Mouse (Mus musculus): ENCODE results near the gene Elac2.
A peak's percentile ranks its signal among the peaks of the same experiment; 100 is the strongest.

Gene Elac2

DNA sequence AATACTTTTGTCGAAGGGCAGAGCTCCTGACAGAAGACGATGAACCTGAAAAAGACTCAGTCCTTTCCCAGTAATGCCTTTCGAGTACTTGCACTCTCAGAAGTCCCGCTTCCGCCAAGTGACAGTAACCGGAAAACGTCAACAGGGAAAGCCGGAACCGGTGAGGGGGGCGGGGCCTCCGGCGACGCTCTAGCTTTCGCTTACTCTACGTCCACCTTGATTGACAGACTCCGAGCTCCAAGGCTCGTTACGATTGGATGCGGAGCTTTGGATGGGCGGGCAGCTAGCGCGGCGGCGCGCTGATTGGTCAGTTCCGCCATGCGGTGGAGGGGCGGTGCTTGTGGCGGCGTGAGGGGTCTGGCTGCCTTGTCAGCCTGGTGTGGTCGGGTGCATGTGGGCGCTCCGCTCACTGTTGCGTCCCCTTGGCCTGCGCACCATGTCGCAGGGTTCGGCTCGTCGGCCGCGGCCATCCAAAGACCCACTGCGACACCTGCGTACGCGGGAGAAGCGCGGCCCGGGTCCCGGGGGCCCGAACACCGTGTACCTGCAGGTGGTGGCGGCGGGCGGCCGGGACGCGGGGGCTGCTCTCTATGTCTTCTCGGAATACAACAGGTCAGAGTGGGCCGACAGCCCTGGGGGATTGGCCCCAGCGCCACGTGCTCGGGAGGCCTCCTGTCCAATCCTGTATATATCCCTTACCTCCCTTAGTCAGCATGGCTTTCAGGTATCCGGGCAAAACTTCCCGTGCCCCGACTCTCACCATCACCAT, at the start of gene Elac2:
Gene Elac2 (plus strand): TSS at position 319 of the 769 bp plus-strand sequence.
- peak; percentile 98 for DNase-seq

DNA sequence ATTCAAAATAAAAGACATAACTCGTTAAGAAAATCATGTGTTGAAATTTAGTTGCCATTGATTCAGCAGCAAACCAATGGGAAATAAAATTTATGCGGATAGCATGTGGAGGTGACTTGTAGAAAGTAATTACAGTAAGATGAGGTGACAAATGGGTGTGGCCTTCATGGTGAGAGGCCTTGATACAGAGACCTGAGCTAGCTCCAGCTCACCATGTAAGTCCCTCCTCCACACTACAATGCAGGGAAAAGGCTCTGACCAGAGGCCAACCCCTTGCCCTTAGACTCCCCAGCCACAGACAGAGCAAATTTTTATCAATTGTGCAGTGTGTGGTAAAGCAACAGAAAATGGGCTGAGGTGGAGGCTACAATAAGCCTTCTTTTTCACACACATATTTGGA, 49.7 kb upstream of the Elac2 start:
- no peak for DNase-seq

- DNase-seq: peak in 1 of 2 experiments; percentile 10
Observed at GRCm38 (mm10) chr11:64931060-64931770, 47.6 kb upstream of the Elac2 start.

GRCm38 (mm10) chr11:64937226-64937625, 41.6 kb upstream of the Elac2 start:
- DNase-seq: no peak

DNA sequence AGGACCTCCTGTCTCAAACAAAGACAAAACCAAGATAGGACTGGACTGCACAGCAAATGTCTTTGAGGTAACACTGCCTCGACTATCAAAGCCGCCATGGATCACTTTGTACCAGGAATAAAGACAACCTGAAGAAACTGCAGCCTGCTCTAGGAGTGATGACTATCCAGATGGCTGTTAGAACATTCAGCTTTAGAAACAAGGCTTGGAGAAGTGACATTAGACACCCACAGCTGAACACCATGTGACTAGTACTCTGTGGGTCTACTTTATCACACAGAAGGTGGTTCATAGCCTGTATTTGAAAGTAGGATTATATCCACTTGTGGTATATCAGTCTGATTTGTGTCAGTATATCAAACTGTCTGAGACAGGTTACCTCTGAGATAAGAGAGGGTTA, 37.6 kb upstream of the Elac2 start:
- DNase-seq: no peak

- DNase-seq: no peak
Observed at GRCm38 (mm10) chr11:64949782-64950181, 29.1 kb upstream of the Elac2 start.

GRCm38 (mm10) chr11:64956962-64957729, 21.7 kb upstream of the Elac2 start:
- peak in 1 of 2 experiments; percentile 18 for DNase-seq

DNA sequence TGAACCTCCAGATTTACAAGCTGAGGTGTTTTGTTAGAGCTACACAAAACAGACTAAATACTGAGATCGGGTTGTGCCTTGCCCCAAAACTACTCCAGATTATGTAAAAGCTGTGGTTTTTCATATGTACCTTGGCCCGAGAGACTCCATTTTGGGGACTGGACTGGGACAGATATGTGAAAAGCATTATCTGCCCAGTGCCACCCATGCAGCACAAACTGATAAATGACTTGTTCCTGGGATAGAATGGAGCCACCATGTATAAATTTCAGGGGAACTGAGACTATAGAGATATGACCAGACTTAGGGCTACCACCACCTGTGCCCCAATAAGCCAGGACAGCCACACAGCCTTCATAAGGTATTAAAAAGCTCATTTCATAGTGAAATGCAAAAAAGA, 16.2 kb upstream of the Elac2 start:
- no peak for DNase-seq

DNA sequence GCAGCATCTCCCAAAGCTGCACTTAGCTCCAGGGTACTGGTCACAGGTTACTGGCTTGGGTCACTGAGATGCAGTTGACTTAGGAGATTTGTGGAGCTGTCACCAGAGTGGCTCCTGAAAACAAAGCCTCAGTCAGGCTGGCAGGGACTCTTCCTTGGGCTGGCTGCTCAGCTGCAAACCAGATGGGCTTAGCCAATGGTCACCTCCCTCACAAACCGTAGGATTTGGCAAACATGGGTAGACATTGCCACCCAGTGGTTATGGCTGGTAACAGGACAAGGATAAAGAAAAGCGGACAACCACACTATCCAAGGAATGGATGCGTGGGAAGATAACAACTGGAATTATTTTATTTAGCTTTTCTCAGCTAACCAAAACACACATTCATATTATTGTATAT, 10.3 kb upstream of the Elac2 start:
- DNase-seq: peak; percentile 90

DNA sequence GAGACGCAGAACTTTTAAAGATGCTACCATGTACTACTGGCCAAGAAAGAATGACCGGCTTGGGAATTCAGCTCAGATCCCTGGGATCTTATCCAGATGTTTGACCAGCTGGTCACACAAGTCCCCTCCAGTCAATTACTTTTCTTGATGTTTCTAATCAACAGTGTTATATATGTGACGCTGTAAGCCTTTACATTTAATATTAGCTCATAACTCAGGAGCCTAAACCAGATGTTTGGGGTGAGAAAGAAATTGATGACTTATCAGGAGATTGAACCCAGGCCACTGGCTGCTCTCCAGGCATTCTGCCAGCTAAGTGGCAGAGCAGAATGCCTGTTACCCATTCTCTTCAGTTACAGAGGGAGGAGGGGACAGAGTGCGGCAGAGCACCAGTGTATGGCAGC, 9.9 kb upstream of the Elac2 start:
- DNase-seq: peak in 1 of 2 experiments; percentile 17

DNA sequence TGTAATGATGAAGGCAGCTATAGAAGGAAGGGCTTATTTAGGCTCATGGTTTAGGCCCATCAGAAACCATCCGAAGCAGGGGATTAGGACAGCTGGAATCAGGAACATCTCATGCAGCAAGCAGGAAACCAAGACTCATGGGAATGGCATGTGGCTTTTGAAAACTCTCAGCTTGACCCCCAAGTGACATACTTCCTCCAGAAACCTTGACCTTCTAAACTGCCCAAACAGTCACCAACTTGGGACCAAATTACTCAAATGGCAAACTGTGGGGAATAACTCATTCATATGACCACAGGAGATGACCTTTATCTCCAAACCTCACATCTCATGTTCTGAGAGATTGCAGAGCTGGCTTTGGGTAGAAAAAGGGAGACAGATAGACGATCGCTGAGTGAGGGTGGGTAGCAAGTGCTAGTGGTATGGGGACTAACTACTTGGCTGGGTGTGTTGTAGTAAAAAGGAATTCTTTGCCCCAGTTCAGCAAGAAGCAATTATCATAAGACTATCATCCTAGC, 7.3 kb upstream of the Elac2 start:
- DNase-seq: no peak

- DNase-seq: no peak
Observed at GRCm38 (mm10) chr11:64972418-64972817, 6.4 kb upstream of the Elac2 start.

- DNase-seq: no peak
Observed at GRCm38 (mm10) chr11:64979489-64979845, 629 bp downstream of the Elac2 start.

DNA sequence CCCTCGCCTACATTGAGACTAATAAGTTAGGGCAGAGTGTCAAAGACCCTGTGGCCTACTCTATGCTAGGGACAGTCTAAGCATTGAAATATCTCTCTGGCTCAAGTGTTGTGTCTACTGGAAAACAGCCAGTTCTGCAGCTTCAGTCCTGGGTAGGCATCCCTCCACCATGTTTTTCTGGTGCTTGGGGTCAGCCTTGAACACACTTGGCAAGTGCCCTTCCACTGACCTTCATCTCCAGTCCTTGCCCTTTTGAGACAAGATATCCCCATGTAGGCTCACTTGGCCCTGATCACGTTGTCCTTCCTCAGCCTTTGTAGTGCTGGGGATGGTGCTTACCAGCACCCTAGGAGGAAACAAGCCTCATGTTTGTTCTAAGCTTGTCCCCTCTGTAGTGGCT, 9.7 kb downstream of the Elac2 start:
- no peak for DNase-seq

DNA sequence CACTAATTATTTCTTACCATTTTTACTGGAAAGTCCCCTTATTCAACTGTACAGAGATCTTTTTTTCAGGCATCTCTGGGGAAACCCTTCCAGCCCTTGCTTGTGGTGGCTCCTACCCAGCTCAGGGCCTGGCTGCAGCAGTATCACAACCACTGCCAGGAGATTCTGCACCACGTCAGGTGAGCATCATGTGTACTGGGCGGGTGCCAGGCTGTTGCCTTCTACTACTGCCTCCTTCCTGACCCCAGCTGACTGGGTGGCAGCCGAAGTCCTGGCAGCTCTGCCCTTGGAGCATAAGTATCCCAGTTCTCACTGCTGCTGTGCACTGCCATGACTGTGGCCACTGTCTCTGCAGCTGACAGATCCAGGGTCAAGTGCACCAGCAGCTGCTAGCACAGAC, 19.6 kb downstream of the Elac2 start:
- peak in 1 of 2 experiments; percentile 34 for DNase-seq

DNA sequence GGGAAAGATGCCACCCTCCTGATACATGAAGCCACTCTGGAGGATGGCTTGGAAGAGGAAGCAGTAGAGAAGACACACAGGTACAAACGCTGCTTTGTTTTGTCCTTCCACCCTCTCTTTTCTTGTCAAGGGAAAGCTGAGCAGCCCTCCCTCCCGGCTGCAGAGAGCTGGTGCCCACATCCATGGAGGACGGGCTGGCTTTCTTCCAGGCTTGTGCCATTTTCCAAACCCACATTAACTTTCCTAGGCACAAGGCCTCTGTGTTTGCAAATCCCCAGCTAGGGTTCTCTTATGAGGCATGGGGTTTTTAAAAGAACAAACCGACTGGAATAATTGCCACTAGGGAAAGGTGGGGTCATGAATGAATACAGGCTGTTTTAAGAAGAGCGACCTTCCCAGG, 20.8 kb downstream of the Elac2 start:
- peak in 1 of 2 experiments; percentile 22 for DNase-seq

- peak; percentile 50 to 57 for DNase-seq
Observed at GRCm38 (mm10) chr11:65001729-65002128, 22.9 kb downstream of the Elac2 start.

GRCm38 (mm10) chr11:65003611-65004010, 24.8 kb downstream of the Elac2 start:
- no peak for DNase-seq

DNA sequence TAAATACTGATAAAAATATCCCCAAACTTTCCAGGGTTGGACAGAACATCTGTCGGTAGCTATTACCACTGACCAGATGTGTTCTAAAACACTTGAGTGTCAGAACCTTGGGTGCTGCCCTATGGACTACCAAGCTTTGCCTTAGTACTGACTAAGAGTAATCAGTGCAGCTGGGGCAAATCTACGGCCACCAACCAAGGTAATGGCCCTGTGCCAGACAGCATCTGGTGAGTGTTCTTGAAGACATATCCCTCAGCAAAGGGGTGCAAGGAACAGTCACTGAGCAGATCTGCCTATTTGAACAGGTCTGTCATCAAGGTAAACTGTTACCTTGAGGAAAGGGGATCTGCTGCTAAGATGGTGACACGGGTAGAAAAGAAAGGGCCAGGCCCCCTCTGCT, 26.0 kb downstream of the Elac2 start:
- DNase-seq: peak in 1 of 2 experiments; percentile 35

DNA sequence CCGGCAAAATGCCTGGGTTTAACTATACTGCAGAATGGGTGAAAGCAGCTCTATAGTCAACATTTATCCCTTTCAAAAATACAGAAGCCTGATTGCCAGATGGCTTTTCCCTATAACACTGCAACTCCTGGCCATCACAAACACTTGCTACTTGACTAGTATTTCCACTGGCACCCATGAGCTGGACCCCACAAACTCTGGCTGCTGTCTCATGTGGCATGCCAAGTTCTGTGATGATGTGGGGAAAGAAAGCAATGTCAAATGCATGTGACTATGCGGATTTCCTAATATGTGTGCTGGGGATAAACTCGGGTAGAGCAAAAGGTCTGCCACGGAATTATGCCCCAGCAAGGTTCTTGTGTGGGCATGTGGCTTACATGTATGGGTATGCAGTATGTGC, 27.2 kb downstream of the Elac2 start:
- no peak for DNase-seq

DNA sequence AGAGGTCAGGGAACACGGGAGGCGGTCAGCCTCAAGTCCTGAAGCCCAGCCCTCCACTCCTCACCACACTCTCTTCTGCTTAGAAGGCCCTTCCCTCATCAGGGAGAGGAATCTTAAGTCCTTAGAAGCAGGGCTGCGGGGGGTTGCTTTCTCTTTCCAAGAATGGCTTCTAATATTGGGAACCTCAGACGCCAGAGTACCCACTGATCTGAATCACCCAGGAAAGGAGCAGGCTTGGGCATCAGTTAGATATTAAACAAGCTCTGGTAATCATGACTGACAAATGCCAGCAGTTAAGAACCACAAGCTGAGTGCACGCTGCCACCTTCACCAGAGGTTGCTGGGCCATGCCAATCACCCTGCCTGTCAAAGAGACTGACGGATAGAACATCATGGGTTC, 35.1 kb downstream of the Elac2 start:
- no peak for DNase-seq

- no peak for DNase-seq
Observed at GRCm38 (mm10) chr11:65016754-65017153, 37.9 kb downstream of the Elac2 start.

- no peak for DNase-seq
Observed at GRCm38 (mm10) chr11:65020744-65021143, 41.9 kb downstream of the Elac2 start.

Data from cerebellum, postnatal 10 days (tissue).